Mouse (Mus musculus): ENCODE measurements around the gene Drg1. TPM values are rescaled to one million over a fixed set of nuclear protein-coding genes. Genes with fewer than 3 reads are reported as not detected.
A peak's percentile ranks its signal among the peaks of the same experiment; 100 is the strongest.

The Drg1 gene
- polyA plus RNA-seq, 1 experiment from 2014 or later, result 194 TPM

DNA sequence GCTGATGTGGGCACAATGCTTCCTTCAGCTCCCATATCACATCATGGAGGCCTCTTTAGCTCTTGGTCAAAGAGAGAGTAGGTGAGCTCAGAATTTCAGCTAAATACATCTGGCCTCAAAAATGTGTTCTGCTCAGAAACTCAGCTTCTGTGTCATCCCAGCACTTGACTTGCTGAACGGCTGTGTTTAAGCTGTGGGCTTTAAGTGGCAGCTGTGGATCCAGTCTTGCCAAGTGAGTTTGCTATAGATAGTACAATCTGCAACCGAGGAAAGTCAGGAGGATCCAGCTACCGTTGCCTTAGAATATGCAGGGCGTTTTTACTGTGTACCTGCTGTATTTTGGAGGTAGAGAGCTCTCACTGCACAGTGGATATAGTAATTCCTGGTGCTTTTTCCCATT lies 36.2 kb upstream of the Drg1 start:
- Histone ChIP-seq H3K4me3 (ENCODE audit: low read length) (no peak overlapping the region), H3K9ac (ENCODE audit: low read depth, low read length) (no peak overlapping the region), H3K27me3 (replicated peaks; ENCODE audit: control insufficient read depth, insufficient read depth, low read length) (no peaks in the 10 kb centered on the region), H3K36me3 (ENCODE audit: control insufficient read depth, insufficient read depth, low read length) (peaks cover 48% of the 10 kb centered on the region), H3K4me2 (ENCODE audit: low read depth, low read length) (no peak overlapping the region), H3K4me1 (ENCODE audit: control insufficient read depth, insufficient read depth, low read length) (peaks cover 9% of the 10 kb centered on the region), H3K9me3 (ENCODE audit: control insufficient read depth, low read length) (no peaks in the 10 kb centered on the region), H3K27ac (ENCODE audit: low read length) (no peak overlapping the region)
- ATAC-seq, result no peak
- WGBS, result 85% methylated on average over 4 of the region's 4 CpGs

GRCm38 (mm10) chr11:3301075-3301474 lies 34.9 kb upstream of the Drg1 start:
- H3K36me3 ChIP-seq (ENCODE audit: control insufficient read depth, insufficient read depth, low read length), result peaks cover 44% of the 10 kb centered on the region
- no peak overlapping the region for H3K4me3 ChIP-seq (ENCODE audit: low read length)
- H3K4me2 ChIP-seq (ENCODE audit: low read depth, low read length), result no peak overlapping the region
- no peaks in the 10 kb centered on the region for H3K27me3 ChIP-seq (replicated peaks; ENCODE audit: control insufficient read depth, insufficient read depth, low read length)
- H3K27ac ChIP-seq (ENCODE audit: low read length), result no peak overlapping the region
- WGBS, result 92% methylated on average over 5 of the region's 5 CpGs
- no peaks in the 10 kb centered on the region for H3K9me3 ChIP-seq (ENCODE audit: control insufficient read depth, low read length)
- no peak overlapping the region for H3K9ac ChIP-seq (ENCODE audit: low read depth, low read length)
- H3K4me1 ChIP-seq (ENCODE audit: control insufficient read depth, insufficient read depth, low read length), result peaks cover 16% of the 10 kb centered on the region
- no peak for ATAC-seq

DNA sequence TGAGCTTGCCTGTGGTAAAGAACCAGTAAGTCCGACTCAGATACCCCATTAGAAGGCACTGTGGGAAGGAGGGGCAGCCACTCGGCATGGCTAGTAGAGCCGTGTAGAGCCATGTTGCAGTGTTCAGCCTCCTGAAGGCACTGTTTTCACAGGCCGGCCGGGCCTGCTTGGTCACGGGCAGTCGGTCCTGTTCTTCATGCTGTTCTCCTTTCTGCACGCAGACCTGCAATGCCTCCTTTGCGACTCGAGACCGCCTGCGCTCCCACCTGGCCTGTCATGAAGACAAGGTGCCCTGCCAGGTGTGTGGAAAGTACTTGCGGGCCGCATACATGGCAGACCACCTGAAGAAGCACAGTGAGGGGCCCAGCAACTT lies 32.6 kb upstream of the Drg1 start:
- Histone ChIP-seq H3K9me3 (ENCODE audit: control insufficient read depth, low read length) (no peaks in the 10 kb centered on the region), H3K4me2 (ENCODE audit: low read depth, low read length) (no peak overlapping the region), H3K9ac (ENCODE audit: low read depth, low read length) (no peak overlapping the region), H3K27me3 (replicated peaks; ENCODE audit: control insufficient read depth, insufficient read depth, low read length) (no peaks in the 10 kb centered on the region), H3K4me1 (ENCODE audit: control insufficient read depth, insufficient read depth, low read length) (peaks cover 34% of the 10 kb centered on the region), H3K36me3 (ENCODE audit: control insufficient read depth, insufficient read depth, low read length) (peaks cover 49% of the 10 kb centered on the region), H3K4me3 (ENCODE audit: low read length) (no peak overlapping the region), H3K27ac (ENCODE audit: low read length) (no peak overlapping the region)
- 95% methylated on average over 14 of the region's 14 CpGs for WGBS
- no peak for ATAC-seq

GRCm38 (mm10) chr11:3297871-3298812 lies 31.9 kb upstream of the Drg1 start:
- H3K36me3 ChIP-seq (ENCODE audit: control insufficient read depth, insufficient read depth, low read length), result peaks cover 49% of the 10 kb centered on the region
- peaks cover 40% of the 10 kb centered on the region for H3K4me1 ChIP-seq (ENCODE audit: control insufficient read depth, insufficient read depth, low read length)
- 89% methylated on average over 10 of the region's 10 CpGs for WGBS

DNA sequence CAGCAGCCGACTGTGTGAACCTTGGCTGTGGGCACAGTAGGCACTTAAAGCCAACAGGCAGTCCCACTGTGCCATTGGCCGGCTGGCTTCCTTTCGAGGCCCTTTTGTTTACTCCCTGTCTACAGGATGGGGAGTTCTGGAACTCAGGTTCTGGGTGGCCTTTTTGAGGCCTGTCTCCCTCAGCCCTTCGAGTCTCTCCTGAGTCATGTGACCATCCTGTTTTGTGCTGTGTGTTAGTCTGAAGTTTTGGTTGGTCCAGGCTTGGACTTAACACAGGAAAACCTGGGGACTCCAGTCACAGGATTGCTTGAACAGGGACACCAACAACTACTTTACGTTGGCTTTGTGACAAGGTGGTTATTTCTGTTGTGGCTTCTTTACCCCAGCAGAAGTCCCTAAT lies 29.8 kb upstream of the Drg1 start:
- no peaks in the 10 kb centered on the region for H3K9me3 ChIP-seq (ENCODE audit: control insufficient read depth, low read length)
- H3K27ac ChIP-seq (ENCODE audit: low read length), result no peak overlapping the region
- ATAC-seq, result no peak
- H3K4me1 ChIP-seq (ENCODE audit: control insufficient read depth, insufficient read depth, low read length), result peaks cover 41% of the 10 kb centered on the region
- H3K4me2 ChIP-seq (ENCODE audit: low read depth, low read length), result no peak overlapping the region
- 49% methylated on average over 5 of the region's 5 CpGs for WGBS
- no peaks in the 10 kb centered on the region for H3K27me3 ChIP-seq (replicated peaks; ENCODE audit: control insufficient read depth, insufficient read depth, low read length)
- 0 out of 2 replicates have a peak overlapping the region, but pooled peaks have one; percentile 29 for H3K9ac ChIP-seq (ENCODE audit: low read depth, low read length)
- no peak overlapping the region for H3K4me3 ChIP-seq (ENCODE audit: low read length)
- peaks cover 46% of the 10 kb centered on the region for H3K36me3 ChIP-seq (ENCODE audit: control insufficient read depth, insufficient read depth, low read length)

More at GRCm38 (mm10) chr11:3297871-3298812, 31.9 kb upstream of the Drg1 start:
- no peaks in the 10 kb centered on the region for H3K27me3 ChIP-seq (replicated peaks; ENCODE audit: control insufficient read depth, insufficient read depth, low read length)
- no peaks in the 10 kb centered on the region for H3K9me3 ChIP-seq (ENCODE audit: control insufficient read depth, low read length)
- no peak for ATAC-seq
- no peak overlapping the region for H3K4me2 ChIP-seq (ENCODE audit: low read depth, low read length)
- H3K9ac ChIP-seq (ENCODE audit: low read depth, low read length), result no peak overlapping the region
- H3K4me3 ChIP-seq (ENCODE audit: low read length), result no peak overlapping the region
- H3K27ac ChIP-seq (ENCODE audit: low read length), result no peak overlapping the region

- H3K36me3 ChIP-seq (ENCODE audit: control insufficient read depth, insufficient read depth, low read length), result peaks cover 34% of the 10 kb centered on the region
- no peaks in the 10 kb centered on the region for H3K27me3 ChIP-seq (replicated peaks; ENCODE audit: control insufficient read depth, insufficient read depth, low read length)
- no peak for ATAC-seq
- H3K4me1 ChIP-seq (ENCODE audit: control insufficient read depth, insufficient read depth, low read length), result peaks cover 41% of the 10 kb centered on the region
- H3K4me3 ChIP-seq (ENCODE audit: low read length), result no peak overlapping the region; the same call in 1 of the 2 replicates
- 91% methylated on average over 2 of the region's 2 CpGs for WGBS
- no peak overlapping the region for H3K4me2 ChIP-seq (ENCODE audit: low read depth, low read length)
- no peak overlapping the region for H3K27ac ChIP-seq (ENCODE audit: low read length)
- H3K9ac ChIP-seq (ENCODE audit: low read depth, low read length), result no peak overlapping the region; the same call in 1 of the 2 replicates
- no peaks in the 10 kb centered on the region for H3K9me3 ChIP-seq (ENCODE audit: control insufficient read depth, low read length)
These were observed 28.4 kb upstream of the Drg1 start for GRCm38 (mm10) chr11:3294641-3295040.

DNA sequence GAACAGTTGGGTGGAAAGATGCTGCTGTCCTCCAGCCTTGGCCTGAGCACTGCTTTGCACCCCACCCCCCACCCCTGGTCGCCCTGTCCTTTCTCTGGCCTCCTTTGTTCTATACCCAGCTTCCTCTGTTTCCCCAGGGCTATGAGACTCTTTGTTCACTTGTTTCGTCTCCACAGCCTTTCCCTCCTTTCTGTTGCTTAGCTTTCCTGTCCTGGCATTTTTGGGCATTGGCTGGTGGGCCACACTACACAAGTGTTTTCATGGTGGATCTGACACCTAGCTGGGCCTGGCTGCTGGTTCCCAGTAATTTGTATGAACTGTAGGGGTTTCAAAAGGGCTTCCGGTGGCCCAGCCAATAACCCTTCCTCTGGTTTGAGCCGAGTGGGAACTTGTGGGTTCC lies 27.1 kb upstream of the Drg1 start:
- H3K27ac ChIP-seq (ENCODE audit: low read length), result peak overlapping the region; percentile 100; the same call in 1 of the 2 replicates
- H3K9me3 ChIP-seq (ENCODE audit: control insufficient read depth, low read length), result no peaks in the 10 kb centered on the region
- ATAC-seq, result no peak
- H3K36me3 ChIP-seq (ENCODE audit: control insufficient read depth, insufficient read depth, low read length), result peaks cover 26% of the 10 kb centered on the region
- H3K4me1 ChIP-seq (ENCODE audit: control insufficient read depth, insufficient read depth, low read length), result peaks cover 41% of the 10 kb centered on the region
- H3K9ac ChIP-seq (ENCODE audit: low read depth, low read length), result peak overlapping the region; percentile 99
- H3K27me3 ChIP-seq (replicated peaks; ENCODE audit: control insufficient read depth, insufficient read depth, low read length), result no peaks in the 10 kb centered on the region
- H3K4me2 ChIP-seq (ENCODE audit: low read depth, low read length), result peak overlapping the region; percentile 98
- 41% methylated on average over 4 of the region's 4 CpGs for WGBS
- H3K4me3 ChIP-seq (ENCODE audit: low read length), result peak overlapping the region; percentile 87

GRCm38 (mm10) chr11:3292711-3293249 lies 26.6 kb upstream of the Drg1 start:
- peaks cover 43% of the 10 kb centered on the region for H3K4me1 ChIP-seq (ENCODE audit: control insufficient read depth, insufficient read depth, low read length)
- 4% methylated on average over 8 of the region's 8 CpGs for WGBS
- ATAC-seq, result no peak

DNA sequence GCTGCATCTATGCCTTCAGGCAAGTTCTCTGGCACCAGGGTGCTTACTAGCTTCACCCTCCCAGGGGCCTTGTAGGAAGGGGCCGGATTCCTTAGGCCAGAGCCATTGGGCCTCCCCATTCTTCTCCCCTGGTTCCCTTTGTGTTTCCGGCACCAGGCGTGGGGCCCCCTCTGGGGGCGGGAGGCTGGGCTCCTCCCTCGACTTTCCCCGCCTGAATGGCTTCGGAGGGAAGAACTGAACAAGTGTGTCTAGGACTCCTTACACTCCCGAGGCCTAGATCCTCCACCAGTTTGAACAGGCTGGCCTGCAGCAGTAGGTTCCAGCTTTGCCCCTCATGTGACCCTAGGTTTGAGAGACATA lies 25.8 kb upstream of the Drg1 start:
- Histone ChIP-seq H3K36me3 (ENCODE audit: control insufficient read depth, insufficient read depth, low read length) (peaks cover 15% of the 10 kb centered on the region), H3K4me3 (ENCODE audit: low read length) (peak overlapping the region; percentile 87), H3K4me1 (ENCODE audit: control insufficient read depth, insufficient read depth, low read length) (peaks cover 41% of the 10 kb centered on the region), H3K4me2 (ENCODE audit: low read depth, low read length) (peak overlapping the region; percentile 98), H3K9me3 (ENCODE audit: control insufficient read depth, low read length) (no peaks in the 10 kb centered on the region), H3K27ac (ENCODE audit: low read length) (peak overlapping the region; percentile 100), H3K27me3 (replicated peaks; ENCODE audit: control insufficient read depth, insufficient read depth, low read length) (no peaks in the 10 kb centered on the region), H3K9ac (ENCODE audit: low read depth, low read length) (peak overlapping the region; percentile 99)
- ATAC-seq, result peak; percentile 47
- WGBS, result 0% methylated on average over 8 of the region's 8 CpGs

More at GRCm38 (mm10) chr11:3292711-3293249, 26.6 kb upstream of the Drg1 start:
- Histone ChIP-seq H3K36me3 (ENCODE audit: control insufficient read depth, insufficient read depth, low read length) (peaks cover 23% of the 10 kb centered on the region), H3K27me3 (replicated peaks; ENCODE audit: control insufficient read depth, insufficient read depth, low read length) (no peaks in the 10 kb centered on the region), H3K4me3 (ENCODE audit: low read length) (peak overlapping the region; percentile 87), H3K9me3 (ENCODE audit: control insufficient read depth, low read length) (no peaks in the 10 kb centered on the region), H3K4me2 (ENCODE audit: low read depth, low read length) (peak overlapping the region; percentile 98), H3K27ac (ENCODE audit: low read length) (peak overlapping the region; percentile 100), H3K9ac (ENCODE audit: low read depth, low read length) (peak overlapping the region; percentile 99)

Measured in intestine, embryonic 16.5 days (tissue).